Mouse (Mus musculus) liver, postnatal 0 days (tissue): ENCODE measurements at regions not wholly inside any gene's neighbourhood (a gene's known extent, or its start where the extent isn't known, plus 50 kb on each side); places are given as distances from the start of the nearest gene placed in this dataset.

Experiments
- ATAC-seq: fragments of 200-750 bp; cut with Nextera tagmentation; 2 replicates; pipeline ENCODE4 v1.8.0; 2017; ENCODE audit warnings: mild to moderate bottlenecking, moderate library complexity
- DNase-seq: peaks from one replicate; pipeline ENCODE4 v3.0.0-alpha.2; 2016
- H3K27ac ChIP-seq: fragments of 300-500 bp; sonication (generic); 2 replicates; pipeline ENCODE4 v1.5.1; 2014; ENCODE audit warnings: antibody characterized with exemption, moderate library complexity, mild to moderate bottlenecking, low read depth
- H3K27me3 ChIP-seq: fragments of 300-500 bp; sonication (generic); 2 replicates; pipeline ENCODE4 v1.6.1; 2014; ENCODE audit warnings: low read length, control low read depth, mixed read lengths; ENCODE audit not compliant: insufficient read depth
- H3K36me3 ChIP-seq: fragments of 300-500 bp; sonication (generic); replicated peaks from 2 replicates; pipeline ENCODE4 v1.6.1; 2014; ENCODE audit warnings: mild to moderate bottlenecking, control low read depth, low read length, moderate library complexity, mixed read lengths; ENCODE audit not compliant: insufficient read depth
- H3K4me1 ChIP-seq: fragments of 300-500 bp; sonication (generic); 2 replicates; pipeline ENCODE4 v1.6.1; 2014; ENCODE audit warnings: antibody characterized with exemption, mild to moderate bottlenecking, control low read depth; ENCODE audit not compliant: insufficient read depth
- H3K4me2 ChIP-seq: fragments of 300-500 bp; sonication (generic); 2 replicates; pipeline ENCODE4 v1.6.1; 2014; ENCODE audit warnings: low read depth, mild to moderate bottlenecking, low read length, moderate library complexity, mixed read lengths
- H3K4me3 ChIP-seq: fragments of 300-500 bp; sonication (generic); 2 replicates; pipeline ENCODE4 v1.5.1; 2014; ENCODE audit warnings: low read depth, low read length
- H3K9ac ChIP-seq: fragments of 300-500 bp; sonication (generic); replicated peaks from 2 replicates; pipeline ENCODE4 v1.6.1; 2014; ENCODE audit warnings: mild to moderate bottlenecking, moderate library complexity
- H3K9me3 ChIP-seq: fragments of 300-500 bp; sonication (generic); 2 replicates; pipeline ENCODE4 v1.6.1; 2016; ENCODE audit warnings: mild to moderate bottlenecking, control low read depth, low read length, mixed read lengths
- CTCF ChIP-seq: sonication (generic); IDR thresholded peaks from 2 replicates; pipeline ENCODE4 v1.5.1; 2016; ENCODE audit warnings: antibody characterized with exemption, low read depth
- EP300 ChIP-seq: IDR thresholded peaks from 2 replicates; pipeline ENCODE4 v1.6.1; 2016; ENCODE audit warnings: antibody characterized with exemption, low read depth, mild to moderate bottlenecking
- WGBS: fragments of 180-500 bp; shearing (Covaris S2); extraction: QIAGEN DNeasy Blood & Tissue Kit; methylation state at CpG from one replicate; pipeline ENCODE4 v1.1.7; 2014; ENCODE audit not compliant: insufficient replicate concordance; 5-methylcytosine and 5-hydroxymethylcytosine counted together

DNA sequence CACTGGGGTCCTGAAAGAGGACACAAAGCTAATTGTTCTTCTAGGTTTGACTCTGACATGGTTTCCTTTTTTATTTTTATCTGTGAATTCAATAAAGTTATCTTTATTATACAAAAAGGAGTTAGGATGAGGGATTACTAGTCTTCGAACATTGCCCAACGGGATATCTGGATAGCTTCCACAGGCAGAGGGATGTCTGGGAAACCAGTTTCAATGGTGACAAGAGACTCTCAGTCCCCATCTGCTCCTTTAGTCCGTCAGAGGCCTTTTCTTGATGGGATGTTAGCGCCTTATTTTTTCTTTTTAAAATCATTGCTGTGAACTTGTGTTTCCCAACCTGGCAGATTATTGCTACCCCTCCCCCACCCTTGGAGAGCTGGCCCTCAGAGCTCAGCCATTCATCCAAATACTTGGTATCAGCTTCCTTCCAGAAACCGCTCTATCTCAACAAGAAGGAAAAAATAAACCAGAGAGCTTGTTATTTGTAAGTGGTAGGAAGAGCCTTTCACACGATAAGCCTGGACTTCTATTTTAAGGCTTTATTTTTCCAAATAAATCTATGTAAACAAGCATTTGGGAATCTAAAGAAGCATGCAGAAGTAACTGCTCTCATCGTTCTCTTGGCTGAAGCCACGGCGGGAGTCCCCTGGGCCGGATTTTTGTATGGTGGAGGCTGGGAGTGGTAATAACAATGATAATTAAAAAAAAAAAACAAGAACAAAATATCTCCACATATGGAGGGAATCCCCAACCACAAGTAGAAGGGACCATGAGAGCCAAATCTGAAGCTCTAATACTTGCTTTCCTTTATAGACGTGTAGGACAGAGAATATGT, 296.6 kb upstream of the 1700056E22Rik start:
- no peak overlapping the region for H3K27ac ChIP-seq
- TF ChIP-seq EP300 (peak; percentile 37), CTCF (no peak)
- H3K27me3 ChIP-seq = no peaks in the 10 kb centered on the region

DNA sequence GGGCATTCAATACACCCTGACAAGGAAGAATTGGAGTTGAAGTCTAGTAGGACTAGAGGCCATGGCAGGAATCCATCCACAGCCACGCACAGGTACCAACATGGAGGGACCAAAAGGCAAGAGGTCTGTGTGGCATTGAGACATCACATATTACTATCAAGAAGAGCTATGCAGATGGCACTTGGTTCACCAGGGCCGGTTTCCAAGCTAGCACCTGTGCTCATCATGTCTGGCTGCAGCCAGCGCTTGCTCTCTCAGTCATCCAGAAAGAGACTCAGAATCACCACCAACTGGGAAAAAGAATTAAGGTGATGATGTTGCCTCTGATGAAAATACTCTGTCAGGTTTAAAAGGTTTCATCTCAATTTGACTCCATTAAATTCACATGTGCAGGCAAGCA, 292.1 kb upstream of the 1700056E22Rik start:
- no peaks in the 10 kb centered on the region for H3K36me3 ChIP-seq
- no peak for TF ChIP-seq CTCF
- TF ChIP-seq EP300 = no peak

More for the DNA sequence above, 296.6 kb upstream of the 1700056E22Rik start:
- no peaks in the 10 kb centered on the region for H3K4me1 ChIP-seq
- H3K4me2 ChIP-seq = no peak overlapping the region
- no peak for ATAC-seq
- H3K9ac ChIP-seq = no peak overlapping the region
- WGBS = 65% methylated on average over 11 of the region's 11 CpGs
- no peak overlapping the region for H3K4me3 ChIP-seq
- DNase-seq = no peak
- H3K9me3 ChIP-seq = no peaks in the 10 kb centered on the region
- H3K36me3 ChIP-seq = no peaks in the 10 kb centered on the region

DNA sequence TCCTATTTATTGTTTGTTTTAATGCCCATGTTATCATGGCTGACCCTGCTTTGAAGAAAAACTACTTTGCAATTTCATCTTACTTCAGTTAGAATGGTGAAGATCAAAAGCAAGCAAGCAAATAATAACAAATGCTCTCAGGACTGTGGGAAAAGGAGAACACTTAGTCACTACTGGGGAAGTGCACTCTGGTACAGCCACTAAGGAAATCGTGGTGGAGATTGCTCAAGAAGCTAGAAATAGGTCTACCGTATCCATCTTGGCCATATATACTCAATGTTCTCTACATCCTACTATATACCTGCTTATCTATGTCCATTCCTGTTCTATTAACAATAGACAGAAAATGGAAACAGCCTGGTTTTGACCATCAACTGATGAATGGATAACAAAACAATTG, 290.1 kb upstream of the 1700056E22Rik start:
- no peaks in the 10 kb centered on the region for H3K4me1 ChIP-seq
- H3K27me3 ChIP-seq = no peaks in the 10 kb centered on the region
- no peaks in the 10 kb centered on the region for H3K36me3 ChIP-seq
- WGBS = 27% methylated on average over 2 of the region's 2 CpGs
- DNase-seq (no peak), ATAC-seq (no peak)
- H3K9me3 ChIP-seq = no peaks in the 10 kb centered on the region
- H3K4me2 ChIP-seq = no peak overlapping the region
- TF ChIP-seq EP300 (no peak), CTCF (no peak)
- H3K27ac ChIP-seq = no peak overlapping the region
- H3K4me3 ChIP-seq = no peak overlapping the region
- H3K9ac ChIP-seq = no peak overlapping the region

More for the DNA sequence above, 292.1 kb upstream of the 1700056E22Rik start:
- H3K4me1 ChIP-seq = no peaks in the 10 kb centered on the region
- H3K9ac ChIP-seq = no peak overlapping the region
- H3K4me3 ChIP-seq = no peak overlapping the region
- H3K4me2 ChIP-seq = no peak overlapping the region
- H3K9me3 ChIP-seq = no peaks in the 10 kb centered on the region
- no peak for DNase-seq
- ATAC-seq = no peak
- no peak overlapping the region for H3K27ac ChIP-seq
- no peaks in the 10 kb centered on the region for H3K27me3 ChIP-seq
- 79% methylated on average over 3 of the region's 3 CpGs for WGBS

DNA sequence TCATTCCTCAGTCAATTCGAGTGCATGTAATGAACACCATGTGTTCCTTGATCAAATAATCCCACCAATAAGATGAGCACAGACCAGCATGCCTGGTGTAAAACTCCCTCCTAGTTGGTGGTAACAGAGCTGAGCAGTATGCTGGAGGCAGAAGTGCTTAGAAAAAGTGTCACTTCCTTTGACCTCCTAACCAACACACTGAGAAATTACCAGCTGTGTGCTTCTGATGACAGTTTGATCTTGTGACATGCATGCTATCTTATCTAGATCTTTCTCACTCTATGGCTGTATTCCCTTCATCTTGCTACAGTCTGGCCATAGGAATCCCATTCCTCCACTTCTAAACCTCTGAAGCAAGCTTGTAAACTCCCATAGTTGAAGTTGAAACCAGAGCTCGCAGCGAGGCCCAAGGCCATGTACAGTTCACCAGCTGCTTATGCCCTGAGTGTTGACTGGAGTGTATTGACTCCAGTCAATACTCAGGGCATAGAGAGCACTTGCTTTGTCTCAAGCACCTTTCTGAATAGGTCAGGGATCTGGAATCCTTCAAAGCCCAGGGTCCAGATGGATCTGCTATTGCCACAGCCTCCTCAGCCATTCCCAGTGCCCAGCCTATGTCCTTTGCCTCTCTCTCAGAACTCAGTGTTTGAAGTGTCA, 286.5 kb upstream of the 1700056E22Rik start:
- Histone ChIP-seq H3K4me2 (no peak overlapping the region), H3K9ac (no peak overlapping the region), H3K4me3 (no peak overlapping the region), H3K27me3 (no peaks in the 10 kb centered on the region), H3K4me1 (no peaks in the 10 kb centered on the region), H3K27ac (no peak overlapping the region), H3K36me3 (no peaks in the 10 kb centered on the region), H3K9me3 (no peaks in the 10 kb centered on the region)
- WGBS = 81% methylated on average over 3 of the region's 3 CpGs
- DNase-seq (no peak), ATAC-seq (no peak)
- TF ChIP-seq CTCF (no peak), EP300 (no peak)

DNA sequence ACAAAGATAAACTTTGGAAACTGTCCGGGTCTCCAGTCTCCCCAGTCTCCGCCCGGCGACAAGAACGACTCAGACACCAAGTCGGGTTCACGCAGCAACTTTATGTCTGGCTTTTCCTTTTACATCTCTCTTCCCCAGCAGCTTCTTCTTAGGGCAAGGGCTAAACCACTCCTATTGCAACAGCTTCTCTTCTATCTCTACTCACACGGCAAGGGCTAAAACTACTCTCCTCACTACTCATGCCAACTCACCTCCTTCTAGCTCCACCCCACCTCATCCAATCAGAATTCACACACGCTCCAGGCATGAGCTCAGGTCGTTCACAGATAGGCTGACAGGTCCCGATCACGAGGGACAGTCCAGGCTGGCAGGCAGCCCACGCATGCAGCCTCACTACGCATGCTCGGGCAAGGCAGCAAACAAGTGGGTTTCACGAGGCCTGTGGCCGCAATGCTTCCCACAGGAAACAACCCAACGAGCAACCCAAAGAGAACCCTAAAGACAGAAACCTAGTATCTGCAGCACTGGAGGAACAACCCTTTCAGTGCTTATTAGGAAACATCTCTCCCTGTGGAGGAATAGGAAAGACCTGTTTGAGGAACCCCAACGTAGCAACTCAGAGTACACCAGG, 276.2 kb upstream of the 1700056E22Rik start:
- H3K9ac ChIP-seq = no peak overlapping the region
- ATAC-seq (no peak), DNase-seq (no peak)
- H3K4me1 ChIP-seq = no peaks in the 10 kb centered on the region
- H3K9me3 ChIP-seq = peaks cover 2% of the 10 kb centered on the region; the same call in 1 of the 2 replicates
- no peaks in the 10 kb centered on the region for H3K27me3 ChIP-seq
- WGBS = 73% methylated on average over 19 of the region's 19 CpGs
- no peak overlapping the region for H3K4me3 ChIP-seq
- TF ChIP-seq CTCF = no peak
- no peak overlapping the region for H3K4me2 ChIP-seq
- H3K36me3 ChIP-seq = no peaks in the 10 kb centered on the region
- H3K27ac ChIP-seq = no peak overlapping the region

DNA sequence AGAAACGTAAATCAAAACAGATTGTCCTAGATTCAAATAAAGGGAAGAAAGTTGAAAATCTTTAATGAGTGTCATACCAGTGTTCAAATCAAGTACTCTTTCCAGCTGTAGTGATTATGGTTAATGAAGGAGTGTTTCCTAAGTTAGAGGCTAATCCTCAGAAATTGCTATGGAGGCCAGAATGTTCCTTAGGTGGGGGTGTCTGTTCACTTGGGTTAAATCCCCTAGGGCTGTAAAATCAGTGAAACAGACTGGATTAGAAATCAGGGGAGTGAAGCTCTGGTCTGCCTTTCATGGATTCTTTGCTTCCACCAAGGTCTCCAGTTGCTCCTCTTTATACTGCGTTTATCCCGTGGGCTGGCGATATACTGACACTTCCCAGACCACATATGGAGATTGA, 270.7 kb upstream of the 1700056E22Rik start:
- Histone ChIP-seq H3K27ac (no peak overlapping the region), H3K4me2 (no peak overlapping the region), H3K4me3 (no peak overlapping the region), H3K4me1 (no peaks in the 10 kb centered on the region), H3K36me3 (no peaks in the 10 kb centered on the region), H3K9ac (no peak overlapping the region), H3K27me3 (no peaks in the 10 kb centered on the region), H3K9me3 (no peaks in the 10 kb centered on the region)
- TF ChIP-seq CTCF (no peak), EP300 (no peak)
- DNase-seq (no peak), ATAC-seq (no peak)
- 93% methylated on average over 4 of the region's 4 CpGs for WGBS
